Mouse (Mus musculus) kidney, adult 2 months (tissue): ENCODE data around the gene Pik3r1.

Experiments
- CTCF ChIP-seq: fragments of 200-500 bp; conservative IDR thresholded peaks from 2 replicates; pipeline ENCODE4 v1.5.1; 2011; ENCODE audit warnings: low read depth, mild to moderate bottlenecking, control low read depth, low read length, moderate library complexity, mixed read lengths; ENCODE audit not compliant: insufficient read depth, insufficient read length
- POLR2A ChIP-seq: fragments of 200-500 bp; IDR thresholded peaks from one replicate; pipeline ENCODE4 v1.6.1; 2011; ENCODE audit warnings: low read depth, low read length, control low read depth

GRCm38 (mm10) chr13:101760953-101761352 lies 7.1 kb downstream of the Pik3r1 start:
- TF ChIP-seq POLR2A: no peak
- no peak for TF ChIP-seq CTCF
